Mouse (Mus musculus): ENCODE measurements around the gene Efcab12. TPM values are rescaled to one million over a fixed set of nuclear protein-coding genes. Genes with fewer than 3 reads are reported as not detected.

The Efcab12 gene
- total RNA-seq, 2 experiments from 2014 or later: 2.9 to 3.5 TPM

GRCm38 (mm10) chr6:115846640-115847411 is 8.6 kb upstream of the Efcab12 start:
- DNase-seq (ENCODE audit: low spot score in 2 of 2): peak; percentile 64 to 68

GRCm38 (mm10) chr6:115845006-115845405 is 6.8 kb upstream of the Efcab12 start:
- no peak for DNase-seq (ENCODE audit: low spot score in 2 of 2)

- no peak for DNase-seq (ENCODE audit: low spot score in 2 of 2)
These were observed 533 bp upstream of the Efcab12 start for GRCm38 (mm10) chr6:115838745-115839144.

GRCm38 (mm10) chr6:115833861-115834260 is 4.4 kb downstream of the Efcab12 start:
- no peak for DNase-seq (ENCODE audit: low spot score in 2 of 2)

GRCm38 (mm10) chr6:115832152-115832850 is 5.9 kb downstream of the Efcab12 start:
- no peak for DNase-seq (ENCODE audit: low spot score in 2 of 2)

- no peak for DNase-seq (ENCODE audit: low spot score in 2 of 2)
These were observed 7.2 kb downstream of the Efcab12 start for GRCm38 (mm10) chr6:115830779-115831601.

GRCm38 (mm10) chr6:115823850-115824464 is 14.3 kb downstream of the Efcab12 start:
- DNase-seq (ENCODE audit: low spot score in 2 of 2): peak in 1 of 2 experiments; percentile 36

- no peak for DNase-seq (ENCODE audit: low spot score in 2 of 2)
These were observed 16.8 kb downstream of the Efcab12 start for GRCm38 (mm10) chr6:115821216-115821993.

GRCm38 (mm10) chr6:115818129-115818528 is 20.1 kb downstream of the Efcab12 start:
- DNase-seq (ENCODE audit: low spot score in 2 of 2): no peak

- DNase-seq (ENCODE audit: low spot score in 2 of 2): no peak
These were observed 23.2 kb downstream of the Efcab12 start for GRCm38 (mm10) chr6:115815041-115815440.

- peak; percentile 53 to 66 for DNase-seq (ENCODE audit: low spot score in 2 of 2)
These were observed 24.1 kb downstream of the Efcab12 start for GRCm38 (mm10) chr6:115814104-115814503.

GRCm38 (mm10) chr6:115811606-115812005 is 26.6 kb downstream of the Efcab12 start:
- DNase-seq (ENCODE audit: low spot score in 2 of 2): no peak

- DNase-seq (ENCODE audit: low spot score in 2 of 2): peak; percentile 86 to 88
These were observed 29.6 kb downstream of the Efcab12 start, which contains the start of gene Rpl32 for GRCm38 (mm10) chr6:115808488-115809231. TSS of gene Rpl32 (minus strand) at chr6:115808747.

GRCm38 (mm10) chr6:115808196-115808487 is 30.1 kb downstream of the Efcab12 start:
- DNase-seq (ENCODE audit: low spot score in 2 of 2): no peak

- DNase-seq (ENCODE audit: low spot score in 2 of 2): no peak
These were observed 30.6 kb downstream of the Efcab12 start for GRCm38 (mm10) chr6:115807464-115808195.

- DNase-seq (ENCODE audit: low spot score in 2 of 2): no peak
These were observed 33.6 kb downstream of the Efcab12 start for GRCm38 (mm10) chr6:115804432-115805192.

- DNase-seq (ENCODE audit: low spot score in 2 of 2): peak; percentile 80 to 81
These were observed 34.5 kb downstream of the Efcab12 start for GRCm38 (mm10) chr6:115803541-115804382.

Measured in layer of hippocampus, postnatal 10 days (tissue).